Mouse (Mus musculus) heart, postnatal 10 days (tissue): Measurements from ENCODE around the gene Rpap3. TPM values are rescaled to one million over a fixed set of nuclear protein-coding genes. Genes with fewer than 3 reads are reported as not detected.
"Not testable (repeated sequence)": the region's sequence is repeated elsewhere in the genome, so short reads cannot be mapped to it uniquely, and the experiment has no call there.

Source experiments
- DNase-seq, 2 experiments: peaks; one replicate each; pipeline ENCODE4 v3.0.0; 2021
- intact Hi-C: fragments of 180-260 bp; cut with DNase I; formaldehyde crosslinking; loops from one replicate; pipeline ENCODE4 v1.15.1; 2025
- total RNA-seq, 2 experiments: library from RNA; stranded (reverse); gene quantifications; 2 replicates each; pipeline ENCODE4 v1.2.3; 2021

The Rpap3 gene
- total RNA-seq, 2 experiments from 2014 or later: 14.1 to 15.2 TPM

- intact Hi-C loops: loop anchor here (5.0 kb wide), 1 partner anchor 237 kb away; no protein-coding TSS in a partner anchor
- no peak for DNase-seq
These were observed 10.1 kb upstream of the Rpap3 start for GRCm38 (mm10) chr15:97715734-97716133.

GRCm38 (mm10) chr15:97715083-97715482 lies 9.5 kb upstream of the Rpap3 start:
- intact Hi-C loops: loop anchor here (5.0 kb wide), 1 partner anchor 237 kb away; no protein-coding TSS in a partner anchor
- no peak for DNase-seq

- intact Hi-C loops: no loop called here
- DNase-seq: no peak
These were observed 6.9 kb upstream of the Rpap3 start for GRCm38 (mm10) chr15:97712546-97712945.

- intact Hi-C loops: no loop called here
- DNase-seq: no peak
These were observed 5.3 kb upstream of the Rpap3 start for GRCm38 (mm10) chr15:97710906-97711305.

- DNase-seq: no peak
- intact Hi-C loops: no loop called here
These were observed 9.0 kb downstream of the Rpap3 start for GRCm38 (mm10) chr15:97696616-97697015.

- intact Hi-C loops: no loop called here
- DNase-seq: no peak
These were observed 12.2 kb downstream of the Rpap3 start for GRCm38 (mm10) chr15:97693411-97693810.

GRCm38 (mm10) chr15:97684118-97684517 lies 21.5 kb downstream of the Rpap3 start:
- intact Hi-C loops: no loop called here

GRCm38 (mm10) chr15:97682053-97682452 lies 23.6 kb downstream of the Rpap3 start:
- no peak for DNase-seq
- intact Hi-C loops: no loop called here

More at GRCm38 (mm10) chr15:97684118-97684517, 21.5 kb downstream of the Rpap3 start:
- no peak for DNase-seq

GRCm38 (mm10) chr15:97679991-97680681 lies 25.5 kb downstream of the Rpap3 start:
- intact Hi-C loops: no loop called here
- no peak for DNase-seq

- intact Hi-C loops: no loop called here
- DNase-seq: no peak
These were observed 28.3 kb downstream of the Rpap3 start for GRCm38 (mm10) chr15:97677341-97677740.

GRCm38 (mm10) chr15:97675927-97676326 lies 29.7 kb downstream of the Rpap3 start:
- intact Hi-C loops: no loop called here
- no peak for DNase-seq

- DNase-seq: no peak
- intact Hi-C loops: no loop called here
These were observed 31.2 kb downstream of the Rpap3 start for GRCm38 (mm10) chr15:97674423-97674822.

GRCm38 (mm10) chr15:97673256-97674000 lies 32.2 kb downstream of the Rpap3 start:
- intact Hi-C loops: no loop called here
- DNase-seq: no peak

GRCm38 (mm10) chr15:97672211-97672765 lies 33.3 kb downstream of the Rpap3 start:
- no peak for DNase-seq
- intact Hi-C loops: no loop called here

GRCm38 (mm10) chr15:97670554-97670953 lies 35.1 kb downstream of the Rpap3 start:
- DNase-seq: no peak
- intact Hi-C loops: no loop called here

- DNase-seq, intact Hi-C loops: not testable (repeated sequence)
These were observed 37.3 kb downstream of the Rpap3 start for GRCm38 (mm10) chr15:97668158-97668877.

GRCm38 (mm10) chr15:97667437-97667836 lies 38.2 kb downstream of the Rpap3 start:
- peak; percentile 72 to 82 for DNase-seq

GRCm38 (mm10) chr15:97666457-97666770 lies 39.2 kb downstream of the Rpap3 start:
- no peak for DNase-seq
- intact Hi-C loops: loop anchor here (2.0 kb wide), 2 partner anchors 110 to 184 kb away; no protein-coding TSS in a partner anchor

More at GRCm38 (mm10) chr15:97667437-97667836, 38.2 kb downstream of the Rpap3 start:
- intact Hi-C loops: loop anchor here (2.0 kb wide), 2 partner anchors 109 to 183 kb away; no protein-coding TSS in a partner anchor

- intact Hi-C loops: loop anchor here (2.0 kb wide), 2 partner anchors 111 to 185 kb away; no protein-coding TSS in a partner anchor
- no peak for DNase-seq
These were observed 39.7 kb downstream of the Rpap3 start for GRCm38 (mm10) chr15:97665770-97666456.
